Mouse (Mus musculus) cortical plate, adult 2 months (tissue): ENCODE data around the gene Mst1.

Source experiments
- CTCF ChIP-seq: fragments of 200-500 bp; IDR thresholded peaks from 2 replicates; pipeline ENCODE4 v1.5.1; 2011; ENCODE audit warnings: mild to moderate bottlenecking, control low read depth, low read length; ENCODE audit not compliant: insufficient read depth; ENCODE audit errors: extremely low read depth
- POLR2A ChIP-seq: fragments of 200-500 bp; IDR thresholded peaks from 2 replicates; pipeline ENCODE4 v1.6.1; 2011; ENCODE audit warnings: mild to moderate bottlenecking, low read length, control low read depth; ENCODE audit not compliant: insufficient read depth; ENCODE audit errors: extremely low read depth

GRCm38 (mm10) chr9:108053665-108054225, 26.5 kb upstream of the Mst1 start:
- no peak for TF ChIP-seq CTCF
- TF ChIP-seq POLR2A = no peak
